Mouse (Mus musculus): ENCODE data around the gene Megf8.

GRCm38 (mm10) chr7:25334472-25334871 is 17.5 kb downstream of the Megf8 start:
- no peak for TF ChIP-seq CTCF (IDR thresholded peaks at IDR 0.05; ENCODE audit: extremely low read depth, insufficient read depth, low read length)
- no peak for TF ChIP-seq POLR2A (IDR thresholded peaks at IDR 0.05; ENCODE audit: extremely low read depth, insufficient read depth, low read length)
